Mouse (Mus musculus): ENCODE measurements at regions not wholly inside any gene's neighbourhood (a gene's known extent, or its start where the extent isn't known, plus 50 kb on each side); places are given as distances from the start of the nearest gene placed in this dataset.

GRCm38 (mm10) chr15:36373900-36374611 lies 633.5 kb downstream of the Zfp706 start:
- Histone ChIP-seq H3K4me3 (ENCODE audit: low read depth, low read length) (peak overlapping the region; percentile 43), H3K4me2 (peak overlapping the region; percentile 93), H3K9me3 (replicated peaks; ENCODE audit: control insufficient read depth, low read length) (no peaks in the 10 kb centered on the region), H3K4me1 (ENCODE audit: control insufficient read depth, insufficient read depth, low read length) (peaks cover 17% of the 10 kb centered on the region), H3K27ac (ENCODE audit: low read depth, low read length) (peak overlapping the region; percentile 87), H3K27me3 (ENCODE audit: control insufficient read depth, insufficient read depth, low read length) (no peaks in the 10 kb centered on the region), H3K36me3 (ENCODE audit: control insufficient read depth, insufficient read depth, low read length) (no peaks in the 10 kb centered on the region), H3K9ac (ENCODE audit: low read depth, low read length) (peak overlapping the region; percentile 72)
- peak; percentile 67; the same call in 1 of the 2 replicates for ATAC-seq (replicated peaks; ENCODE audit: insufficient number of reproducible peaks, low FRiP score, low TSS enrichment)
- WGBS (ENCODE audit: insufficient replicate concordance), result 3% methylated on average over 11 of the region's 11 CpGs

- H3K9ac ChIP-seq (ENCODE audit: low read depth, low read length), result no peak overlapping the region
- H3K4me2 ChIP-seq, result no peak overlapping the region; the same call in 1 of the 2 replicates
These were observed 634.1 kb downstream of the Zfp706 start for GRCm38 (mm10) chr15:36373481-36373880.

GRCm38 (mm10) chr15:36371382-36371781 lies 636.2 kb downstream of the Zfp706 start:
- Histone ChIP-seq H3K4me1 (ENCODE audit: control insufficient read depth, insufficient read depth, low read length) (peaks cover 17% of the 10 kb centered on the region), H3K4me3 (ENCODE audit: low read depth, low read length) (no peak overlapping the region), H3K4me2 (no peak overlapping the region), H3K27me3 (ENCODE audit: control insufficient read depth, insufficient read depth, low read length) (no peaks in the 10 kb centered on the region), H3K36me3 (ENCODE audit: control insufficient read depth, insufficient read depth, low read length) (no peaks in the 10 kb centered on the region), H3K9ac (ENCODE audit: low read depth, low read length) (no peak overlapping the region), H3K27ac (ENCODE audit: low read depth, low read length) (no peak overlapping the region), H3K9me3 (replicated peaks; ENCODE audit: control insufficient read depth, low read length) (no peaks in the 10 kb centered on the region)
- ATAC-seq (replicated peaks; ENCODE audit: insufficient number of reproducible peaks, low FRiP score, low TSS enrichment), result no peak

More at GRCm38 (mm10) chr15:36373481-36373880, 634.1 kb downstream of the Zfp706 start:
- no peaks in the 10 kb centered on the region for H3K9me3 ChIP-seq (replicated peaks; ENCODE audit: control insufficient read depth, low read length)
- H3K27ac ChIP-seq (ENCODE audit: low read depth, low read length), result peak overlapping the region; percentile 87; the same call in 1 of the 2 replicates
- no peaks in the 10 kb centered on the region for H3K27me3 ChIP-seq (ENCODE audit: control insufficient read depth, insufficient read depth, low read length)
- ATAC-seq (replicated peaks; ENCODE audit: insufficient number of reproducible peaks, low FRiP score, low TSS enrichment), result no peak
- H3K36me3 ChIP-seq (ENCODE audit: control insufficient read depth, insufficient read depth, low read length), result no peaks in the 10 kb centered on the region
- whole genome bisulfite sequencing (ENCODE audit: insufficient replicate concordance), result 31% methylated on average over 3 of the region's 3 CpGs
- H3K4me3 ChIP-seq (ENCODE audit: low read depth, low read length), result no peak overlapping the region
- H3K4me1 ChIP-seq (ENCODE audit: control insufficient read depth, insufficient read depth, low read length), result peaks cover 17% of the 10 kb centered on the region

GRCm38 (mm10) chr15:36370906-36371305 lies 636.7 kb downstream of the Zfp706 start:
- no peak for ATAC-seq (replicated peaks; ENCODE audit: insufficient number of reproducible peaks, low FRiP score, low TSS enrichment)
- Histone ChIP-seq H3K4me2 (no peak overlapping the region), H3K9ac (ENCODE audit: low read depth, low read length) (no peak overlapping the region), H3K9me3 (replicated peaks; ENCODE audit: control insufficient read depth, low read length) (no peaks in the 10 kb centered on the region), H3K27me3 (ENCODE audit: control insufficient read depth, insufficient read depth, low read length) (no peaks in the 10 kb centered on the region), H3K36me3 (ENCODE audit: control insufficient read depth, insufficient read depth, low read length) (no peaks in the 10 kb centered on the region), H3K4me3 (ENCODE audit: low read depth, low read length) (no peak overlapping the region), H3K27ac (ENCODE audit: low read depth, low read length) (no peak overlapping the region), H3K4me1 (ENCODE audit: control insufficient read depth, insufficient read depth, low read length) (peaks cover 17% of the 10 kb centered on the region)
- 83% methylated on average over 4 of the region's 4 CpGs for WGBS (ENCODE audit: insufficient replicate concordance)

GRCm38 (mm10) chr15:36367296-36367695 lies 640.3 kb downstream of the Zfp706 start:
- H3K4me3 ChIP-seq (ENCODE audit: low read depth, low read length), result no peak overlapping the region
- H3K36me3 ChIP-seq (ENCODE audit: control insufficient read depth, insufficient read depth, low read length), result no peaks in the 10 kb centered on the region
- H3K4me2 ChIP-seq, result no peak overlapping the region
- H3K9me3 ChIP-seq (replicated peaks; ENCODE audit: control insufficient read depth, low read length), result no peaks in the 10 kb centered on the region
- no peak for ATAC-seq (replicated peaks; ENCODE audit: insufficient number of reproducible peaks, low FRiP score, low TSS enrichment)
- H3K27ac ChIP-seq (ENCODE audit: low read depth, low read length), result no peak overlapping the region
- no peak overlapping the region for H3K9ac ChIP-seq (ENCODE audit: low read depth, low read length)
- H3K4me1 ChIP-seq (ENCODE audit: control insufficient read depth, insufficient read depth, low read length), result no peaks in the 10 kb centered on the region
- no peaks in the 10 kb centered on the region for H3K27me3 ChIP-seq (ENCODE audit: control insufficient read depth, insufficient read depth, low read length)

GRCm38 (mm10) chr15:36364757-36365156 lies 642.8 kb downstream of the Zfp706 start:
- ATAC-seq (replicated peaks; ENCODE audit: insufficient number of reproducible peaks, low FRiP score, low TSS enrichment), result no peak
- Histone ChIP-seq H3K36me3 (ENCODE audit: control insufficient read depth, insufficient read depth, low read length) (no peaks in the 10 kb centered on the region), H3K9ac (ENCODE audit: low read depth, low read length) (no peak overlapping the region), H3K27me3 (ENCODE audit: control insufficient read depth, insufficient read depth, low read length) (no peaks in the 10 kb centered on the region), H3K4me3 (ENCODE audit: low read depth, low read length) (no peak overlapping the region), H3K4me1 (ENCODE audit: control insufficient read depth, insufficient read depth, low read length) (peaks cover 5% of the 10 kb centered on the region), H3K27ac (ENCODE audit: low read depth, low read length) (no peak overlapping the region), H3K4me2 (no peak overlapping the region), H3K9me3 (replicated peaks; ENCODE audit: control insufficient read depth, low read length) (no peaks in the 10 kb centered on the region)

GRCm38 (mm10) chr15:36364062-36364461 lies 643.5 kb downstream of the Zfp706 start:
- H3K36me3 ChIP-seq (ENCODE audit: control insufficient read depth, insufficient read depth, low read length), result no peaks in the 10 kb centered on the region
- ATAC-seq (replicated peaks; ENCODE audit: insufficient number of reproducible peaks, low FRiP score, low TSS enrichment), result no peak
- no peak overlapping the region for H3K4me2 ChIP-seq
- H3K9ac ChIP-seq (ENCODE audit: low read depth, low read length), result no peak overlapping the region
- H3K4me1 ChIP-seq (ENCODE audit: control insufficient read depth, insufficient read depth, low read length), result peaks cover 5% of the 10 kb centered on the region
- H3K27ac ChIP-seq (ENCODE audit: low read depth, low read length), result no peak overlapping the region
- 32% methylated on average over 5 of the region's 5 CpGs for WGBS (ENCODE audit: insufficient replicate concordance)
- no peaks in the 10 kb centered on the region for H3K27me3 ChIP-seq (ENCODE audit: control insufficient read depth, insufficient read depth, low read length)
- H3K4me3 ChIP-seq (ENCODE audit: low read depth, low read length), result no peak overlapping the region
- H3K9me3 ChIP-seq (replicated peaks; ENCODE audit: control insufficient read depth, low read length), result no peaks in the 10 kb centered on the region

- Histone ChIP-seq H3K9ac (ENCODE audit: low read depth, low read length) (no peak overlapping the region), H3K4me2 (no peak overlapping the region), H3K27ac (ENCODE audit: low read depth, low read length) (no peak overlapping the region), H3K27me3 (ENCODE audit: control insufficient read depth, insufficient read depth, low read length) (no peaks in the 10 kb centered on the region), H3K36me3 (ENCODE audit: control insufficient read depth, insufficient read depth, low read length) (no peaks in the 10 kb centered on the region), H3K9me3 (replicated peaks; ENCODE audit: control insufficient read depth, low read length) (no peaks in the 10 kb centered on the region), H3K4me3 (ENCODE audit: low read depth, low read length) (no peak overlapping the region), H3K4me1 (ENCODE audit: control insufficient read depth, insufficient read depth, low read length) (peaks cover 5% of the 10 kb centered on the region)
- no peak for ATAC-seq (replicated peaks; ENCODE audit: insufficient number of reproducible peaks, low FRiP score, low TSS enrichment)
- 55% methylated on average over 4 of the region's 4 CpGs for WGBS (ENCODE audit: insufficient replicate concordance)
These were observed 644.5 kb downstream of the Zfp706 start for GRCm38 (mm10) chr15:36362911-36363565.
